Comparison of ENCODE assay signal across 9 mouse cellular contexts in genomic region chr2:103131145-103131544, GRCm38 (mm10). TPM values are rescaled to one million over a fixed set of nuclear protein-coding genes. Genes with fewer than 3 reads are reported as not detected.
DNase-seq lines count a peak whose midpoint lies in the region; ATAC-seq and TF ChIP-seq lines count a peak whose summit lies in the region.
"Had no signal": no experiment of that assay in that cellular context is flagged by ENCODE, and none has a peak within 500 bp of the region (broad histone marks: within the 10 kb centered on the region; RNA-seq: fewer than 3 reads in every experiment).

No protein-coding gene starts in this region.

- intact Hi-C loops in left cerebral cortex, postnatal 4 days (cut with DNase I), result no loop called here
- intact Hi-C loops in left cerebral cortex, postnatal 14 days (cut with DNase I), result no loop called here

- no peak for TF ChIP-seq POLR2A in brain, embryonic 14.5 days (IDR thresholded peaks at IDR 0.05; ENCODE audit: borderline replicate concordance, extremely low read depth, insufficient read depth, insufficient read length, poor library complexity, severe bottlenecking)

- peak; percentile 68 for ATAC-seq in megakaryocyte-erythroid progenitor cell, adult 5-6 weeks (replicated peaks; ENCODE audit: low FRiP score, low TSS enrichment, poor library complexity, severe bottlenecking)

- DNase-seq in cerebellum, postnatal 14 days, result peak; percentile 21 to 22
- no peak for DNase-seq in cerebellum, postnatal 4 days (ENCODE audit: low spot score in 2 of 2)
- DNase-seq in left cerebral cortex, postnatal 4 days, result peak; percentile 12
- no peak for DNase-seq in left cerebral cortex, postnatal 14 days (ENCODE audit: low spot score in 2 of 2)
- DNase-seq in brain, embryonic 14.5 days (ENCODE audit: low read depth), result peak; percentile 48
- no peak for DNase-seq in natural killer cell, adult 2 months (ENCODE audit: low spot score in 2 of 2)
- no peak for DNase-seq in urinary bladder, postnatal 36 days (ENCODE audit: low spot score in 2 of 2)
- DNase-seq: adrenal gland, adult 8-10 months had no signal

- no peak; the same call in 1 of the 2 replicates for TF ChIP-seq CTCF in brain, embryonic 14.5 days (IDR thresholded peaks at IDR 0.05; ENCODE audit: borderline replicate concordance, extremely low read depth, insufficient read depth, insufficient read length)

RNA-seq across cellular contexts. Expression of gene Apip, which starts 57.7 kb away (rescaled TPM):
- 10 to 100 TPM; 28.4 to 29.9 TPM for total RNA-seq in left cerebral cortex, postnatal 4 days (2021)
- 10 to 100 TPM; 21.6 to 30.9 TPM for total RNA-seq in left cerebral cortex, postnatal 14 days (2021)
- 29.2 and 34.1 TPM in 2 replicates for polyA plus RNA-seq in brain, embryonic 14.5 days (2012; rRNA removed)
- 61.8 and 85.4 TPM in 2 replicates for total RNA-seq in megakaryocyte-erythroid progenitor cell, adult 5-6 weeks (2014; fragmentation: Nextera tagmentation)
- 30.3 and 56.7 TPM in 2 replicates for total RNA-seq in megakaryocyte-erythroid progenitor cell, adult 5-6 weeks (2017)

RNA-seq across cellular contexts. Expression of gene Pdhx, which starts 57.8 kb away (rescaled TPM):
- 10 to 100 TPM; 55.4 to 56.6 TPM for total RNA-seq in left cerebral cortex, postnatal 4 days (2021)
- 10 to 100 TPM; 72.6 to 75.9 TPM for total RNA-seq in left cerebral cortex, postnatal 14 days (2021)
- polyA plus RNA-seq in brain, embryonic 14.5 days (2012; rRNA removed), result 46.9 and 47.6 TPM in 2 replicates
- total RNA-seq in megakaryocyte-erythroid progenitor cell, adult 5-6 weeks (2014; fragmentation: Nextera tagmentation), result 17.9 and 24.6 TPM in 2 replicates
- total RNA-seq in megakaryocyte-erythroid progenitor cell, adult 5-6 weeks (2017), result 22.6 and 30.6 TPM in 2 replicates

Comparison
In these comparisons a context has a peak if more than half of its experiments do, and no peak if none do; other contexts are left out.
1. DNase-seq: peak in cerebellum, postnatal 14 days (2 of 2), left cerebral cortex, postnatal 4 days (single experiment) and brain, embryonic 14.5 days (single experiment); none in cerebellum, postnatal 4 days (0 of 2), left cerebral cortex, postnatal 14 days (0 of 2), natural killer cell, adult 2 months (0 of 2) and urinary bladder, postnatal 36 days (0 of 2).